Mouse (Mus musculus) ES-CJ7 (cell line): Measurements from ENCODE around the gene Chrd.

ENCODE experiments used
- DNase-seq: peaks from one replicate; pipeline ENCODE4 v3.0.0; 2011; ENCODE audit warnings: low read depth, low spot score

Chrd gene

DNA sequence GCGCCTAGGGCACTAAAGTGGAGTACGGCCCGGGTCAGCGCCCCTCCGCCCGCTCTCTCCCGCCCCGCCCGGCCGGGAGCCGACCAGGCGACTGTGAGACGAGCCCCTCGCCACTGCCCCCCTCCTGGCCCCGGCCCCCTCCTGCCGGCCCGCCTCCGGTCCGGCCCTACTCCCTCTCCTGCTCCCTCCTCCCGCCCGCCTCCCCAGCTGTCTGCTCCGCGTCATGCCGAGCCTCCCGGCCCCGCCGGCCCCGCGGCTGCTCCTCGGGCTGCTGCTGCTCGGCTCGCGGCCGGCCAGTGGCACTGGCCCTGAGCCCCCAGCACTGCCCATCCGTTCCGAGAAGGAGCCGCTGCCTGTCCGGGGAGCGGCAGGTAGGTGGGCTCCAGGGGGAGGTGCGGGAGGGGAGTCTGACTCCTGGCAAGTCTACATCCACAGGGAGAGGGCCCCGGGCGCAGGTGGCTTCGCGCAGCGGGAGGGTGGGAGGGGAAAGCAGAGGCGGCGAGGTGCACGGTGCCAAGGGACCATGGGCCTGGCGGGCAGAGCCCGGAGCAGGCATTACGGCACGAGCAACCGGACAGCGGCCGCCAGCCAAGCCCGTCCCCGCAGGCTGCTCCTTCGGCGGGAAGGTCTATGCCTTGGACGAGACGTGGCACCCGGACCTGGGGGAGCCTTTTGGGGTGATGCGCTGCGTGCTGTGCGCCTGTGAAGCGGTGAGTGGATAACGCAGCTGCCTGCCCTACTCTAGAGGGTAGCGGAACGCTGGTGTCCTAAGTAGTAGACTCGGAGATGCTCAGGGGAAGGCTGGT lies at the start of gene Chrd:
Gene Chrd (plus strand): TSS at position 203 of the 806 bp plus-strand sequence.
- DNase-seq, result no peak

- DNase-seq, result no peak
Observed at GRCm38 (mm10) chr16:20690774-20691173, 42.2 kb upstream of the Chrd start.

DNA sequence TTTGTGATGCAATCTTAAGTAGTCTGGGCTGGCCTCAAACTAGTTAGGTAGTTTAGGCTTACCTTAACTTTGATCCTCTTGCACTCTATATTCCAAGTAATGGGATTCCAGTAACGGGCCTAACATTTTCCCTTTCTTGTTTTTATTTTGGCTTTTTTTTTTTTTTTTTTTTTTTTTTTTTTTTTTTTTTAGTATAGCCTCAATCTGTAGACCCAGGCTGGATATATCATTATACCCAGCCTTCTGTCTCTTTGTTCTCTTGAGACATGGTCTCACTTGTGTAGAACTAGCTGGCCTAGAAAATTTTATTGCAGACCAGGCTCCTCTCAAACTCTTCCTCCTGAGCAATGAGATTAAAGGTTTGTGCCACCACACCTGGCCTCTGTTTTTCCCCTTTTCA lies 41.3 kb upstream of the Chrd start:
- DNase-seq, result no peak

- peak; percentile 64 for DNase-seq
Observed at GRCm38 (mm10) chr16:20692241-20692965, 40.5 kb upstream of the Chrd start.

DNA sequence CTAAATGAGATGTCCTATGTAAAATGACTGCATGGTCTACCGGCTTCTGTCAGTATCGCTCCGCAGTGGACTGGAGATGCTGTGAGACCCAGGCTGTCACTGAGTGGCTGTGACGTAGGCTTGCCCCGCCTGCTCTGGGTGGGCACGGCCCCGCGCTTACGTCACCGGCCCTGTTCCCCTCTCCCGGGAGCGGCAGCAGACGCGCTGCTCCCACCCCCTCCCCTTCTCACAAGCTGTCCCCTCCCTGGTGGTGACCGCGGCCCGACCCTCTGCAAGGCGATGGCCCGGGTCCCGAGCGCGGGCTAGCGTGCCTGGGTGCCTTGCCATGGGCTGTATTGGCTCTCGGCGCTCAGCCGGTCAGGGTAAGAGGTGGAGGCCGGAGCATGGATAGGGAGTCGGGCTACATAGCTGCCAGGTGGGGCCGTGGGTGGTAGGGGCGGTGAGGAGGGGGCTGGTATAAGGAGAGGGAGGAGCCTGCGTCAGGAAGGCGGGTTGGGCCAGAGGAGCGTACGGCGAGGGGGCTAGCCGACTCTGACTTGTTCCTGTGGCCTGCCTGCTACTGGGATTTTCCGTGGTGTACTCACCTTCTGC lies 39.7 kb upstream of the Chrd start, which contains the start of gene Fam131a:
Gene Fam131a (plus strand): TSS at position 131 of the 591 bp plus-strand sequence.
- peak; percentile 84 for DNase-seq

DNA sequence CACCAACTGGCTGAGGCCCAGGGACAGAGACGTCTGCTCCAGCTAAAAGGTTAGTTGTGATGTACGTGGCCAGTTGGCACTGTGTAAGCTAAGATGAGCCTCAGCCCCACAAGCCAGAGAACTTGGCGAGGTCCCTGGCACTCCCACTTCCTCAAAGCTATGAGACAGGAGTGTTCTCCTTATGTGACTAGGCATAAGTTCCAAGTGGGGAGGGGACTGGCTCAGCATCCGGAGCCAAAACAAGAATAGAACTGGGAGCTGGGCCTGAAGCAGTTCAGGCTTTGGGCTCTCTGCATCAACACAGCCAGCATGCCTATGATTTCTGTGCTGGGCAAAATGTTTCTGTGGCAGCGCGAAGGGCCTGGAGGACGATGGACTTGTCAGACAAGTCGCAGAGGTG lies 38.1 kb upstream of the Chrd start:
- no peak for DNase-seq

DNA sequence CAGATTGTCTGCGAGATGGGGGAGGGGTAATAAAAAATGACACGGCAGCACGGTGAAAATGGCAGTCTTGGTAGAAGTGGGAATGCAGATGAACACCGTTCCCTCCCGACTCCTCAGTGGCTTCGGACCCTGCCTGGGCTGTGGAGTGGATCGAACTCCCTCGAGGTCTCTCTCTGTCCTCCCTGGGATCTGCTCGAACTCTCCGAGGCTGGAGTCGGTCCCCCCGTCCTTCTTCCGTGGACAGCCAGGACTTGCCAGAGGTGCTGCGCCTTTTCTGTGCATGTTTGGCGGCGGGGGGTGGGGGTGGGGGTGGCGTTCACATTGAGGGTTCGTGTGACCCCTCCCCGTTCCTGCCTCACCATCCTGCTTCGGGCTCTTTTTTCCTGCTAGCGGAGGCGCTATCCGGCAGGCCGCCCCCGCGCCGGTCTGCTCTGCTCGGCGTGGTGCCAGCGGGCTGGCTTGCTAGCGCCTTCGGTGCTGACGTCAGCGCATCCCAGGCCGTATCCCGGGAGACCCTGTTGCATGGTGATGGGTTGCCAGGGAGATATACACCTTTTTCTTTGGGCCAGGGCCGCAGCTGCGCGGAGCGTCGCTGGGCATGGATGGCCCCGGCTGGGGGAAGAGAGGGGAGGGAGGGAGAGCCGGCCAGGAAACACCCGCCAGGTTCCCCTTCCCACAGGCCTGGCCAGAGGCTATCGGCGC lies 37.2 kb upstream of the Chrd start:
- peak; percentile 70 for DNase-seq

DNA sequence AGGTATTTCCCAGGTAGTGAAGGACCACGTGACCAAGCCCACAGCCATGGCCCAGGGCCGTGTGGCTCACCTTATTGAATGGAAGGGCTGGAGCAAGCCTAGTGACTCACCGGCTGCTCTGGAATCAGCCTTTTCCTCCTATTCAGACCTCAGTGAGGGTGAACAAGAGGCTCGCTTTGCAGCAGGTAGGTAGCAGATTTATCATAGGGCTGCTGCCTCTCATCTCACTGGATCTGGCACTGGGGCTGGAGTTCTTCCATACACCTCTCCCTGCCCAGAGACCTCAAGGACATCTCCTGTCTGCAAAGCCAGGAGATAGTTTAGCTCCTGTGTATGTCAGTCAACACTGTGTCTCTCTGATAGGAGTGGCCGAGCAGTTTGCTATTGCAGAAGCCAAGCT lies 33.7 kb upstream of the Chrd start:
- no peak for DNase-seq

DNA sequence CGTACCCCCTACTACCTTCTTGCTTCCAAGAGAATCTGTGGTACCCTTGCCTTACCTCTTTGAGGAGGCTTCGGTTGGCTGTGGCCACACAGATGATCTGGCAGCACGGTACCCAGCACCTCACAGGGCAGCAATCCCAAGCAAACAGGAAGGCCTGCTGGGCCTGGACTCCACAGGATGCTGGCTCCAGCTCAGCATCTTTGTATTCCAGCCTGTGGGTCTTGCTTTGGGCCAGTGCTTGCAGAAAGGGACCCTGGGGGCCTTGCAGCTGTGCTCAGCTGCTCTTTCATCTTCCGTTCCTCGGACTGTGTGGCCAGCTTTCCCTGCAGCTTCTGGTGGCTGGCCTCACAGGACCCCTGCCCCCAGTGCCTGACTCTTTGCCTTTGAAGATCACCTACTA lies 32.9 kb upstream of the Chrd start:
- no peak for DNase-seq

GRCm38 (mm10) chr16:20701316-20701715 lies 31.6 kb upstream of the Chrd start:
- no peak for DNase-seq

DNA sequence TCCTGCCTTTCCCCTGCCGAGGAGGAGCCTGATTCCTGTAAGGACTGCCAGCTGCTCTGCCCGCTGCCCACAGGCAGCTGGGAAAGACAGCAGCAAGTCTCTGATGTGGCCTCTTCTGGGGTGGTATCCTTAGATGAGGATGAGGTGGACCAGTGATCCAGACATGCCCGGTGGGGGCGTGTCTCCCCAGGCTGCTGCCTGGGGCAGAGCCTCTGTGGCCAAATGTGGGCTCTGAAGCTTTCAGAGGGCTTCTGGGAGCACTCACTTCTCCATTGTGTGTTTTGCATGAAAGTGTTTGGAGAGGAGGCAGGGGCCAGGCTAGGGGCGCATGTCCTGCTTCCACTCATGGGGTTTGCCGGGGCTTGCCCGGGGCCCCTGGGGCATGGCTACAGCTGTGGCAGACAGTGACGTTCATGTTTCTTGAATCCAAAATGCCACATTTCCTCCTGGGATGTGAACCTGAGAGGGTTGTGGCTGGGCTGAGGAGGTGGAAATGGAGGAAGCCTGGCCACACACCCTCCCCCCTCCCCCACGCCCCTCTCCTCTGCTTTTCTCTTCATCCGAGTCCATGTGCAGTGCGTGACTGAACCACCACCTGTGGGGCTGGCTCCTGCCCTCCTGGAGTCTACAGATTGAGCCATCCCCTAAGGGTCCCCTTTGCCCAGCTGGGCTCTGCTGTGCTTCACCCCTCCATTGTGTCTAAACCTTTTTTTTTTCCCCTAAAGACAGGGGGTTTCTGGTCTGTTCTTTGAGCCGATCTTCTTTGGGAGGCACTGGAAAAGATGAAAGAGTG lies 31.0 kb upstream of the Chrd start:
- peak; percentile 43 for DNase-seq

- DNase-seq, result peak; percentile 88
Observed at GRCm38 (mm10) chr16:20702522-20702893, 30.4 kb upstream of the Chrd start.

DNA sequence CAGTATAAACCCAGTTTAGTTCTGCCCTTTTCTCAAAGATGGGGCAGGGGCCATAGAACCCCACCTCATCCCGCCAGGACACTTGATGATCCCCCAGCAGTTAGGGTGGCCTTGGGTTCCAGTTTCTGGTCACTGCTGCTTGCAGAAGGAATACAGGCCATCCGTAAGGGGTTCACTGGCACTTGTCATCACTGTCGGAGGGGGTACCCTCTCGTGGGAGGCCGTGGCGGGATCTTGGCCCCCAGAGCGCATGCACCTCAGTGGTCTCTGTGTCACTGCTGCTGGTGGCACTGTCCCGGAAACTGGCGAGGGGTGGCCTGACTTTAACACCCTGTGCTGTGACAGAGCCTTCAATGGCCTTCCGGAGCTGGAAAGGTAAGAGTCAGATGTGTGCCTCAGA lies 29.9 kb upstream of the Chrd start:
- DNase-seq, result no peak

- no peak for DNase-seq
Observed at GRCm38 (mm10) chr16:20703699-20704400, 29.1 kb upstream of the Chrd start.

DNA sequence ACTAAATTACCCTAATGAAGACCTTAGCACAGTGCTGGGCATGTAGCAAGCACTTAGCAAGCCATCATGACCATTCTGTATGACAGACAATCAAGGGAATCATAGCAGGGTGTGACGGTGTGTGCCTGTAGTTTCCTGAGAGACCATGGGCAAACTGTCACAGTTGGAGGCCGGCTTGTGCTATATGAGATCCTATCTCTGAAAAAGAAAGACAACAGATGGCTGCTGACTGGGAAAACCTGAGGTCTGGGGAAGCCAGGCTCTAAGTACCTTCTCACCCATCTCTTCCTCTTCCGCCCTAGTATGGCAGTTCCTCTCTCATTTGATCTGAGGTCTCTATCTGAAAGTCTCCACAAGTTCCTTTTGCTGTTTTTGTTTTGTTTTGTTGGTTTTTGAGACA lies 27.1 kb upstream of the Chrd start:
- no peak for DNase-seq

- DNase-seq, result no peak
Observed at GRCm38 (mm10) chr16:20706407-20707055, 26.4 kb upstream of the Chrd start.

GRCm38 (mm10) chr16:20708220-20708938 lies 24.5 kb upstream of the Chrd start:
- no peak for DNase-seq

DNA sequence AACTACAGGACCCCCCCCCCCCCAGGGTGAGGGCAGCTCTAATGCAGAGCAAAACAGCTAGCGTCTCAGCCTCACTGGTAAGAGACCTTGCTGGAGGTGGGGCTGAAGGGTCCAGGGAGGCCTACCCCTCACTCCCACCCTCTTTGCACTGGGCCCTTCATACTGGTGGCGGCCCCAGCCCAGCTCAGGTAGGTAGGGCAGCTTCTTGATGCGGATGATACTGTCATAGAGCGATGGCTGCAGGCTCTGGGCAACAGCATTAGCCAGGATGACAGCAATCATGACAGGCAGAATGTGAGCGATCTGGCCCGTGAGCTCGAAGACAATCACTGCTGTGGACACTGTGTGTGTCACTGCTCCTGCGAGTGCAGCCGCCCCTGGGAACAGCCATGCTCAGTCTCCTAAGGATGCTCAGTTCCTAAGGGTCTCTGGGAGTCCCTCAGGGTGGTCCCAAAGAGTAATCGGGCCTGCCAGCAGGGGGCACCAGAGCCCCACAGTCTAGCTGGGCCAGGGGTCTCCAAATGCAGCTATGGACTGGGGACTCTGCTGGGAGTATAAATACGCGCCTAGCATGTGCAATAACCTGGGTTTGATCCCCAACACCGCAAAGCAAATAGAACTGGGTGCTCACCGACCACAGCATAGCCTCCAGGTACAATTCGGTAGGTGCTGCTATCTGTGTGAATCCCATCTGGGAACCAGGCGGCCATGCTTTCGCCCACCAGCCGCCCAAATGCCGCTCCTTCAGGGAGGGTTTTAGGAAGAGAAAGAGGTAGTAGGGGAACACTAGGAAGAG lies 23.8 kb upstream of the Chrd start:
- no peak for DNase-seq

- DNase-seq, result no peak
Observed at GRCm38 (mm10) chr16:20710370-20710769, 22.6 kb upstream of the Chrd start.
